Mouse (Mus musculus): ENCODE results near the gene Psmb7. TPM values are rescaled to one million over a fixed set of nuclear protein-coding genes. Genes with fewer than 3 reads are reported as not detected.

Gene Psmb7
- polyA plus RNA-seq, 1 experiment from 2014 or later: 309 TPM

DNA sequence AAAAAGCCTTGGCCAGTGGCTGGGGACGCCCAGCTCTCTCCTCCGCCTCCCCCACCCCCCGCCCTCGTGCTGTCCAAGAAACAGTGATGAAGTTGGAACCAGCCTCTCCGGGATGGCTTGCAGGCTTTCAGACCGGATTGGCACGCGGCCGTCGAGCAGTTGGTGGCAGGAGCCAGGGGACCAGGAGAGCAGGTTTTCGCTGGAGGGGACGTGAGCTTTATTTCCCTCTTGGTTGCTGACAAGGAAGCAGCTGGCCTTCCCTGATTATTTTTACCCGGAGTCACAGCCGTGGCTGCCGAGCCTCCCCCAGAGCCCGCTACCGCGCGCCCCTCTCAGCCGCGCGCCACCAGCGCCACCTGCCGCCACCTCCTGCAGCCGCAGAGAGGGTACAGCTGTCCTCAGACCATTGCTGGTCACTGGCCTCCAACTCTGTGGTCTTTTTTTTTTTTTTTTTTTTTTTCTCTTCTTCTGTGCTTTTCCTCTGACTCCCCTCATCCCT, 14.5 kb upstream of the Psmb7 start:
- H3K36me3 ChIP-seq: no peaks in the 10 kb centered on the region
- H3K27me3 ChIP-seq (ENCODE audit: insufficient read depth, poor library complexity, severe bottlenecking): peaks cover 16% of the 10 kb centered on the region; the same call in 1 of the 2 replicates
- no peaks in the 10 kb centered on the region for H3K9me3 ChIP-seq
- H3K27ac ChIP-seq: peak overlapping the region; percentile 75
- H3K4me3 ChIP-seq: peak overlapping the region; percentile 58
- peaks cover 7% of the 10 kb centered on the region; the same call in 1 of the 2 replicates for H3K4me1 ChIP-seq
- peak; percentile 91 for DNase-seq (ENCODE audit: low spot score)
- 0% methylated on average over 25 of the region's 25 CpGs for WGBS

DNA sequence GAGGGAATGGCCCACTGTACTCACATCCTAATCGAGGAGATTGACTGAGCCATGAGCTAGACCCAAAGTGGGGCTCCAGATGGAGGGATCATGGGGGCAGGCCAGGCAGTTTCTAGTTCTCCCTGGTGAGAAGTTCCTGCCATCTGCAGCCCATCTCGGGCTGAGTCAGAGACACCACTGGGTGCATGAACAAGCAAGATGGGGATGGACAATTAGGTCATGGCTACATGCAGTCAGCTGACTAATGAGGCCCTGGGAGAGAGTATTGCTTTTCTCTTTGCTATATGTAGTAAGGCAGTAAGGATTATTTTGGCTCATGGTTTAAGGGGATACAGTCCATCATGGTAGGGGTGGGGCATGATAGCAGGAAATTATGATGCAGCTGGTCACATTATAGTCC, 9.8 kb upstream of the Psmb7 start:
- H3K27me3 ChIP-seq (ENCODE audit: insufficient read depth, poor library complexity, severe bottlenecking): peaks cover 16% of the 10 kb centered on the region; the same call in 1 of the 2 replicates
- 75% methylated on average over 2 of the region's 2 CpGs for WGBS
- H3K4me1 ChIP-seq: peaks cover 7% of the 10 kb centered on the region; the same call in 1 of the 2 replicates
- no peak overlapping the region for H3K4me3 ChIP-seq
- no peaks in the 10 kb centered on the region for H3K9me3 ChIP-seq
- DNase-seq (ENCODE audit: low spot score): no peak
- no peak overlapping the region for H3K27ac ChIP-seq
- no peaks in the 10 kb centered on the region for H3K36me3 ChIP-seq

DNA sequence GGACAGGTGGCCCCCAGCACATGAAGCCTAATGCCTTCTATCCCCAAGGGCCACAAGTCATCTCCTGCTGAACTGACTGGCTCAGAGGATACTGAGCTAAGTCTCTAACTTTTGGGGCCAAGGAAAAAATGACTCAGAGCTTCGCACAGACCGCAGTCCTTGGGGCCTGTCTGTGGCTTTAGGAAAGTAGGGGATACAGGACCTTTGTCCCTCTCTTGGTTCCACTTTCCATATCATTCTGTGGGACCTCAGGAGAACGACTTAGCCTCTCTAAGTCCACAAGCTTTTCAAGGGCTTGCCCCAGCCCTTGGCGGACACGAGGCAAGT, 9.4 kb upstream of the Psmb7 start:
- no peak overlapping the region for H3K4me3 ChIP-seq
- 88% methylated on average over 5 of the region's 5 CpGs for WGBS
- DNase-seq (ENCODE audit: low spot score): no peak

DNA sequence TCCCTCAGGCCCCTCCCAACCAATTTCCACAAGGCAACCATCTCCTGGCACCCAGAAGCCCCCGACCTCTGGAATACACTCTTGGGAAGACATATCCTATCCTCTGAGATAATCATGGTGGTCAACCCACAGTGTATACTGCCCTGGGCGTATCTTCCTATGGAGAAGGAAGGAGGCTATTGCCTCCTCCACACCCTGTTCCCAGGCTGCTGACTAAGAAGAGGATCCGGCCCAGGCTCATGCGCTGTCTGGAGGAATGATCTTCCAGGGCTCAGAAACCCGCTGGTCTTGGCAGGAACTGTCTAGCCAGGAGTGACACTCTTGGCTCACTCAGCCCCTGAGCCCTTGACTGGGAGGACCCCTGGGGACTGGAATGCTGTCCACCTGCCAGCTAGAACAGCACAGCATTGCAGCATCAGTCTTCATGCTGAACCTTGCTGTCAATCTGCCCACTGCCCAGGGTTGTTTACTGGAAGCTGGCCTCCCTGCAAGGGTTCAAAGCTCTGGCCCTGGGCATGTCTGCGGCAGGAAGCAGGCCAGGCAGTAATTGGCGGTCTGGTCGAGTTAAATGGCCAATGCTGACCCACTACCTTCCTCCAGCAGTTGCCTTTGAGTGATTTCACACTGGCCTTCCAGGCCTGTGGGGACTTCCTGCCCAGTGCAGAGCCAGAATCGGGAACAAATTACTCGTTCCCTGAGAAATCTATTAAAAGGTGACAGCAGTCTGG, 8.8 kb upstream of the Psmb7 start:
- 62% methylated on average over 10 of the region's 10 CpGs for WGBS
- Histone ChIP-seq H3K27ac (no peak overlapping the region), H3K36me3 (no peaks in the 10 kb centered on the region), H3K27me3 (ENCODE audit: insufficient read depth, poor library complexity, severe bottlenecking) (peaks cover 16% of the 10 kb centered on the region; the same call in 1 of the 2 replicates), H3K4me1 (no peaks in the 10 kb centered on the region), H3K9me3 (no peaks in the 10 kb centered on the region), H3K4me3 (no peak overlapping the region)
- DNase-seq (ENCODE audit: low spot score): no peak

More for the DNA sequence above, 9.4 kb upstream of the Psmb7 start:
- no peak overlapping the region for H3K27ac ChIP-seq
- no peaks in the 10 kb centered on the region for H3K9me3 ChIP-seq
- no peaks in the 10 kb centered on the region for H3K36me3 ChIP-seq
- peaks cover 16% of the 10 kb centered on the region; the same call in 1 of the 2 replicates for H3K27me3 ChIP-seq (ENCODE audit: insufficient read depth, poor library complexity, severe bottlenecking)
- peaks cover 5% of the 10 kb centered on the region; the same call in 1 of the 2 replicates for H3K4me1 ChIP-seq

DNA sequence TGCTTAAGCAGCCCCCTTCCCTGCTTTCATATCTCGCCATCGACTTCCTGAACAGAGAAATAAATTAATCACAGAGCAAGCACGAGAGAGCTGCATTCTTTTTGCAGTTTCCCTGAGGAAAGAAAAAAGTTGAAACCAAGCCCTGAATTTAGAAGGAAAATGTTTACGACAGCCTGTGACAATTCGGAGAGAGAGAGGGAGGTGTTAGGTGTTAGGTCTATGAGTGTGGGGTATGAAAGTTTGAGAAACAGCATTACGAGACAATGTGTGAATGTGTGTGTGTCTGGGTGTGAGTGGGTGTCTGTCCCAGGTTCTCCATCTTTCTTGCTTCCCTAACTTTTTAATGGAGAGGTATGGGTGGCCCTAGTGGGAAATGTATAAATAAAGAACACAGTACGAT, 8.2 kb upstream of the Psmb7 start:
- Histone ChIP-seq H3K9me3 (no peaks in the 10 kb centered on the region), H3K4me1 (peaks cover 3% of the 10 kb centered on the region; the same call in 1 of the 2 replicates), H3K27ac (no peak overlapping the region), H3K4me3 (no peak overlapping the region), H3K27me3 (ENCODE audit: insufficient read depth, poor library complexity, severe bottlenecking) (peaks cover 13% of the 10 kb centered on the region; the same call in 1 of the 2 replicates), H3K36me3 (no peaks in the 10 kb centered on the region)
- WGBS: 78% methylated on average over 7 of the region's 7 CpGs
- no peak for DNase-seq (ENCODE audit: low spot score)

DNA sequence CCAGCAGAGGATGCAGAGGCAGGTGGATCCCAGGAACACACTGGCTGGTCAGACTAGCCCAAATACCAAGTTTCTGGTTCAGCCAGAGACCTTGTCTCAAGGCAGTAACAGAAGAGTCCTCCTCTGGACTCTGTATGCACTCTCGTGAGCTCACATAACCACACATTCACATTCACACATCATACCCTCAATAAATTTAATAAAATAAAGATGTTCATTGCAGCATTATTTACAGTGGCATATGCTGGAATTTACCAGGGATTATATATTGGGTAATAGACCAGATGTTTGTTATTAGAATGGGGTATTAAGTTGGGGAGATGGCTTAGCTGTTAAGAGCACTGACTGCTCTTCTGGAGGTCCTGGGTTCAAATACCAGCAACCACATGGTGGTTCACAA, 6.5 kb upstream of the Psmb7 start:
- H3K4me3 ChIP-seq: no peak overlapping the region
- peaks cover 3% of the 10 kb centered on the region; the same call in 1 of the 2 replicates for H3K4me1 ChIP-seq
- DNase-seq (ENCODE audit: low spot score): no peak
- 86% methylated on average over 1 of the region's 1 CpGs for WGBS
- no peak overlapping the region for H3K27ac ChIP-seq
- no peaks in the 10 kb centered on the region for H3K27me3 ChIP-seq (ENCODE audit: insufficient read depth, poor library complexity, severe bottlenecking)
- H3K9me3 ChIP-seq: no peaks in the 10 kb centered on the region
- H3K36me3 ChIP-seq: no peaks in the 10 kb centered on the region

DNA sequence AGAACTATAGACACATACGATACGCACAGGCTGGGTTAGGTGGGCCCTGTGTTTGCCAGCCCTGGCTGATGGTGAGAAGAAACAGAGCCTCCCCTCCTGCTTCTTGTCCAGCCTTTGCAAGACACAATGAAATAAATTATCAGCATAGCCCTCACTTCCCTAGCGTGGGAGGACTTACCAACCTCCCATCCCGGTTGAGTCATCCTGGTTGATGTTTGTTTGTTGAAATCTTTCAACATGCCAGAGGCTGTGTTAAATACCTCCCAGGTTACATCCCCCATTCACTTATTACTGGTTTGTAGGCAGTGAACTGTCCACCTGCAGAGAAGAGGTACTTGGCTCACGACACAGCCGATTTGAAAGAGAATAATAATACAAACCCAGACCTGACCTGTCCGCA, 3.8 kb upstream of the Psmb7 start:
- DNase-seq (ENCODE audit: low spot score): no peak
- Histone ChIP-seq H3K9me3 (no peaks in the 10 kb centered on the region), H3K4me1 (peaks cover 13% of the 10 kb centered on the region), H3K4me3 (no peak overlapping the region), H3K36me3 (no peaks in the 10 kb centered on the region), H3K27ac (no peak overlapping the region), H3K27me3 (ENCODE audit: insufficient read depth, poor library complexity, severe bottlenecking) (no peaks in the 10 kb centered on the region)
- 76% methylated on average over 7 of the region's 7 CpGs for WGBS

DNA sequence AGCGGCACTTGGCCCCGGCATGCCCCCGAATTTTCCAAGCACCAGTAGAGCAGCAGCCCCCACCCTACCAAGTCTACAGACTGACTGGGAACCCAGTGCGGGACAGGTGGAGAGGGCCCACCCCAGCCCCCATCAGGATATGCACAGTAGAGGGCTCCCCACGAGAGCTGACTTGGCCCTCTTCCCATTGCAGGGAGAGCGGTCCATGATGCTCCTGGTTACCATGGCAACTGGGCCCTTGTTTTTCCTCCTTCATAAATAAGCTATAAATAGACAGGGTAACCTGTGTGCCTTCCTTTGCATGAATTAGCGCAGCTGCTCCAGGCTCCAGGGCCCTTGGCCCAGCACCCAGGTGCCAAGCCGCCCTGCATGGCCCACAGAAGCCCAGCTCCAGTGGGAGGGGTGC, 3.3 kb upstream of the Psmb7 start:
- H3K4me1 ChIP-seq: peaks cover 14% of the 10 kb centered on the region
- no peaks in the 10 kb centered on the region for H3K36me3 ChIP-seq
- no peaks in the 10 kb centered on the region for H3K27me3 ChIP-seq (ENCODE audit: insufficient read depth, poor library complexity, severe bottlenecking)
- H3K27ac ChIP-seq: no peak overlapping the region
- H3K9me3 ChIP-seq: no peaks in the 10 kb centered on the region
- no peak for DNase-seq (ENCODE audit: low spot score)
- WGBS: 70% methylated on average over 8 of the region's 8 CpGs
- no peak overlapping the region for H3K4me3 ChIP-seq

DNA sequence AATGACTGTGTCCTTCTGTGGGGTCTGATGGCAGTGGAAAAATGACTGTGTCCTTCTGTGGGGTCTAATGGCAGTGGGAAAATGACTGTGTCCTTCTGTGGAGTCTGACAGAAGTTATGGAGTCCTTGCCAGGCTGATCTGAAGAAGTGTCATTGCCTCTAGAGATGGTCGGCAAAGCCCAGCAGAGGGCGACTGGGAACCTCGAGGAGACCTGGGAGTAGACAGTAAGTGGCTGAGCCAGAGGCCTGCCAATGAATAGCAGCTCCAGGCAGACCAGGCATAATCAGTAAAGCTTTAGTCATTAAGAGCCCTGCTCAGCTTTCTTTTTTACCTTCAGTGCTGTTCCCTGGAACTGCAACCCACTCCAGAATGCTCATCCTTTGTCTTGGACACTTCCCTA, 2.0 kb upstream of the Psmb7 start:
- no peaks in the 10 kb centered on the region for H3K27me3 ChIP-seq (ENCODE audit: insufficient read depth, poor library complexity, severe bottlenecking)
- WGBS: 0% methylated on average over 3 of the region's 3 CpGs
- H3K27ac ChIP-seq: no peak overlapping the region
- DNase-seq (ENCODE audit: low spot score): peak; percentile 81
- peaks cover 14% of the 10 kb centered on the region for H3K4me1 ChIP-seq
- no peaks in the 10 kb centered on the region for H3K9me3 ChIP-seq
- H3K36me3 ChIP-seq: peaks cover 11% of the 10 kb centered on the region
- no peak overlapping the region for H3K4me3 ChIP-seq

DNA sequence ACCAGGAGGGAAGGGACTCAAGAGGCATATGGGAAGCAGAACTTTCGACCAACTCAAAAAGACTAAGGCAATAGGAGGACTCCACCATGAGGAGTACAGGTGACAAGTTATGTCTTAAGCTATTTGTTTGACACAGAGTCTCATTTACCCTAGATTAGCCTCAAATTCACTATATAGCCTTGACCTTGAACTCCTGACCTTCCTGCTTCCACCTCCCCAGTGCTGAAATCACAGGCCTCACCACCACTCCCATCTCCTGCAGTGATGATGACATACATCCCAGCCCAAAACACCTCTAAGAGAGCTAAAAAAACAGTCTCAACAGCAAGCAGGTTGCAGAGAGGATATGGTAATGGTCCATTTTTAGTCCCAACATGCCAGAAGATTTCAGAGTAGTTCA, 2.1 kb downstream of the Psmb7 start:
- peaks cover 46% of the 10 kb centered on the region for H3K36me3 ChIP-seq
- H3K4me1 ChIP-seq: peaks cover 10% of the 10 kb centered on the region
- DNase-seq (ENCODE audit: low spot score): no peak
- 94% methylated on average over 1 of the region's 1 CpGs for WGBS
- no peak overlapping the region for H3K4me3 ChIP-seq
- H3K9me3 ChIP-seq: no peaks in the 10 kb centered on the region
- no peaks in the 10 kb centered on the region for H3K27me3 ChIP-seq (ENCODE audit: insufficient read depth, poor library complexity, severe bottlenecking)
- H3K27ac ChIP-seq: no peak overlapping the region

DNA sequence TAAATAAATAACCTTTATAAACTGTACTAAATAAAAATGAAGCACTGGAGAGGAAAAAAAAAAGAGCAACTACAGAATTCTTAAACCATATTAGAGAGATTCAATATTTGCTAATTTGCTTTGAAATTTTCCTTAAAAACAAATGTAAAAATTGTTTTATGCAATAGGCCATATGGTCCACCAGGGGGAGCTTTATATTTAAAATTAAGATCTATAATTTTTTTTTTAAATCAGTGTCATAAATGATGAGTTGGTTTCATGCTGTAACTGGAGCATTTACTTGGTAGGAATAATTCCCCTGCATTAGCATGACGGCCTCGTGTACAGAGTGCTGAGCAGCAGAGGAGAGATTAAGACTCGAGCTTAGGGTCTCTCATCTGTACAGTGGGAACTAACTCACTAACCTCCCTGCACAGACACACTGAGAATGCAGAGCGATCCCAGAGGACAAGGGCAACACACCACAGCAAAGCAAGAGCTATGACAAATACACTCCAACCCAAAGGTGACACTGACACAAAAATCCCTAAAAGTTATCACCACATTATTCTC, 6.1 kb downstream of the Psmb7 start:
- Histone ChIP-seq H3K27me3 (ENCODE audit: insufficient read depth, poor library complexity, severe bottlenecking) (no peaks in the 10 kb centered on the region), H3K9me3 (no peaks in the 10 kb centered on the region), H3K27ac (no peak overlapping the region), H3K36me3 (peaks cover 81% of the 10 kb centered on the region), H3K4me3 (no peak overlapping the region), H3K4me1 (peaks cover 2% of the 10 kb centered on the region; the same call in 1 of the 2 replicates)
- WGBS: 82% methylated on average over 4 of the region's 4 CpGs
- no peak for DNase-seq (ENCODE audit: low spot score)

DNA sequence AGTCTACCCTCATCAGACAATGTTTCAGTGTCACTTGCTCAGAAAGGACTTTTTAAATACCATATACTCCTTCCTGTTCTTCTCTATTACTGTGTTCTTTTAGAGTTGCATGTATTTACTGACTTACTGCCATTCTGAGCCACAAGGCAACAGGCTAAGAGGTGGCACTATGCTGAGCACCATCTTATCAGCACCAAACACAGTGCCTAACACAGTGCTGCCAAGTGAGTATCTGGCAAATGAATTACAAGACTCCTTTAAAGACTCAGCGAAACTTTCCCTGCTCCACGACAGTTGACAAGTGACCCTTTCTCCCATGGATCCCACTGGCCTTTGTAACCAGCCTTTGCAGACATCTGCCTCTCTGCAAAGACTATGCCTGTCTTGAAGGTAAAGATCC, 13.3 kb downstream of the Psmb7 start:
- peak; percentile 30 for DNase-seq (ENCODE audit: low spot score)
- Histone ChIP-seq H3K27me3 (ENCODE audit: insufficient read depth, poor library complexity, severe bottlenecking) (no peaks in the 10 kb centered on the region), H3K27ac (no peak overlapping the region), H3K4me3 (no peak overlapping the region), H3K4me1 (no peaks in the 10 kb centered on the region), H3K9me3 (no peaks in the 10 kb centered on the region), H3K36me3 (peaks cover 91% of the 10 kb centered on the region)
- 84% methylated on average over 2 of the region's 2 CpGs for WGBS

DNA sequence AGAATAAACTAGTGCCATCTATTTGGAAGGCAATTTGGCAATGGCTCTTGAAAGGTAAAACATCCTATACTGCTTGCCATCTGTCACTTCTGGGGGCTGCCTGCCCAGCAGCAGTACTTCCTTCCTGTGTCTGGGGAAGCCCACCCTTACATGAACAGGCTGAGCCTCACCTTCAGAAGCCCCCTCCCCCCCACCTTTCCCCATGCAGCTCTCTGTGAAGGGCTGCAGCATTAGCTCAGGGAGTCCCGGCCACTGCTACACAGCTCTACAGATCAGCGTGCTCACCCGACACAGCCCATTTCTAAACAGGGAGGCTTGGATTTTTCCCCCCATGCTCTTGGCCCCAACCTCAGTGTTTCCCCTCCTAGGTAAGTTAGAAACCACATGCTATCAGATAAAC, 14.4 kb downstream of the Psmb7 start:
- Histone ChIP-seq H3K9me3 (no peaks in the 10 kb centered on the region), H3K4me3 (no peak overlapping the region), H3K36me3 (peaks cover 89% of the 10 kb centered on the region), H3K4me1 (no peaks in the 10 kb centered on the region), H3K27ac (no peak overlapping the region), H3K27me3 (ENCODE audit: insufficient read depth, poor library complexity, severe bottlenecking) (no peaks in the 10 kb centered on the region)
- peak; percentile 70 for DNase-seq (ENCODE audit: low spot score)
- WGBS: 92% methylated on average over 3 of the region's 3 CpGs

All from heart, embryonic 10.5 days (tissue).